Mouse (Mus musculus) ES-E14 (cell line): ENCODE results near the gene Nr2f2.

Experiments used
- CHD2 ChIP-seq: IDR thresholded peaks from 2 replicates; pipeline ENCODE4 v1.6.1; 2014; ENCODE audit warnings: mild to moderate bottlenecking, low read depth, low read length, inconsistent platforms
- MAFK ChIP-seq: IDR thresholded peaks from 2 replicates; pipeline ENCODE4 v1.6.1; 2014; ENCODE audit warnings: mild to moderate bottlenecking, low read depth, low read length, inconsistent platforms; ENCODE audit not compliant: insufficient read depth

- TF ChIP-seq CHD2 (no peak), MAFK (no peak)
Measured at GRCm38 (mm10) chr7:70305716-70306115, 60.8 kb downstream of the Nr2f2 start.
